Mouse (Mus musculus) thymus, adult 2 months (tissue): Measurements from ENCODE around the gene 5730522E02Rik.

Source experiments
- CTCF ChIP-seq: fragments of 200-500 bp; IDR thresholded peaks from 2 replicates; pipeline ENCODE4 v1.5.1; 2012; ENCODE audit warnings: mild to moderate bottlenecking, control low read depth, low read length, moderate library complexity, borderline replicate concordance; ENCODE audit not compliant: control insufficient read depth, poor library complexity, insufficient read depth; ENCODE audit errors: extremely low read depth
- POLR2A ChIP-seq: fragments of 200-500 bp; IDR thresholded peaks from 2 replicates; pipeline ENCODE4 v1.6.1; 2012; ENCODE audit warnings: mild to moderate bottlenecking, low read length, control low read depth, moderate library complexity; ENCODE audit not compliant: control insufficient read depth, poor library complexity, insufficient read depth; ENCODE audit errors: extremely low read depth

DNA sequence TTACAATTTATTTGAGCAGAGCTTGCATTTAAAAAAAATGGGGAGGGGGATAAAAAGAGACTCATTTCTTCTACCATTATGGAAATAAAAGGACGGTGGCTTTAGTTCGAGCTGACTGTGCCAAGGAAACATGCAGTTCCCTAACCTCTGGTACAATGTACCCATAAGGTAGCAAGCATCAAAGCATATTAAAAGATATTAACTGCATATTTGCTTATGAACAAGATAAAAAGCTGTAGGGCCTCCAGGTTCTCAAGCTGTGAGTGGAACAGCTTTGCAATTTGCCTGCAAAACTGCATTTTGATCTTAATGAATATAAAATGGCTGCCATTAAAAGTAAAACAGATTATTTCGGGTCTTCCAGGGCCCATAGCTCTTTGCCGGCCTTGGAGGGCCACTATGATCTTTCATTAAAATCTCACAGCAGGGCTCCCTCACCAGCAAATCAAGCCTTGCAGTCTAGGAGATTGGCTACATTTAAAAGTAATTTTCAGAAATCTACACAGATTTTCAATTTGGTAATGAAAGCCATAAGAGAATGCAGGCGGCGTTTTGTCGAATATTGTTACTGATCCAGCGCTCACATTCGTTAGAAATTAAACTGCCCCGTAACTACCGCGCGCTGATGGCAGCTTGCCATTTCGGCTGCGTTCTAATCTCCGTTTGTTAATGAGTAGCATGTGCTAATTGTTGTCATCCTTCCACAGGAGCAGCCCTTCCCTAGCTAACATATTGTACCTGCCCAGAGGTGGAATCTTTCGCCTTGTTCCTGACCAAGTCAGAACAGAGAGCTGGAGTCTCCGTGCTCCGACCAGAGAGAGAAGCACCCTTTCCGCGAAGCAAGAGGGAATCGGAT lies 565.6 kb downstream of the 5730522E02Rik start:
- no peak for TF ChIP-seq POLR2A
- no peak for TF ChIP-seq CTCF
